Mouse (Mus musculus): ENCODE data around the gene Rnf208. TPM values are rescaled to one million over a fixed set of nuclear protein-coding genes. Genes with fewer than 3 reads are reported as not detected.

Rnf208 gene
- 0.22 TPM for polyA plus RNA-seq (2012; fragmentation: generic; extraction: Trizol)
- long read RNA-seq, experiment 1, result 0 reads
- long read RNA-seq, experiment 2, result 0 reads

GRCm38 (mm10) chr2:25242101-25242506 is at the start of gene Rnf208, which contains the start of gene Cysrt1:
Gene Rnf208 (plus strand): TSS chr2:25242255.
Gene Cysrt1 (minus strand): TSS chr2:25242452.
- Histone ChIP-seq H3K79me3 (ENCODE audit: low read depth) (no peaks in the 10 kb centered on the region), H3ac (ENCODE audit: control insufficient read depth, insufficient read length, low read depth) (no peak within 1 kb of the TSS), H3K4me3 (ENCODE audit: insufficient read depth, poor library complexity, severe bottlenecking) (no peak within 1 kb of the TSS), H3K36me3 (ENCODE audit: control insufficient read depth, insufficient read depth) (peaks cover 5% of the 10 kb centered on the region), H3K79me2 (ENCODE audit: control insufficient read depth, insufficient read depth) (no peaks in the 10 kb centered on the region), H3K27me3 (ENCODE audit: control insufficient read depth, insufficient read depth, insufficient read length) (peaks cover 24% of the 10 kb centered on the region)
- TF ChIP-seq CTCF (IDR thresholded peaks at IDR 0.05; ENCODE audit: control insufficient read depth, insufficient read depth, insufficient read length), result no peak
- no peak for TF ChIP-seq MYOG (IDR thresholded peaks at IDR 0.05; ENCODE audit: control insufficient read depth, extremely low read depth, insufficient read length)
- TF ChIP-seq MYOD1 (IDR thresholded peaks at IDR 0.05; ENCODE audit: control insufficient read depth, insufficient read length, low read depth), result no peak
- no peak for TF ChIP-seq FOSL1 (IDR thresholded peaks at IDR 0.05; ENCODE audit: insufficient read depth, low read length, poor library complexity, severe bottlenecking)
- TF ChIP-seq CEBPB (IDR thresholded peaks at IDR 0.05; ENCODE audit: low read depth), result no peak
- no peak for TF ChIP-seq MAX (IDR thresholded peaks at IDR 0.05)
- no peak for TF ChIP-seq USF1 (IDR thresholded peaks at IDR 0.05; ENCODE audit: low read depth)

DNA sequence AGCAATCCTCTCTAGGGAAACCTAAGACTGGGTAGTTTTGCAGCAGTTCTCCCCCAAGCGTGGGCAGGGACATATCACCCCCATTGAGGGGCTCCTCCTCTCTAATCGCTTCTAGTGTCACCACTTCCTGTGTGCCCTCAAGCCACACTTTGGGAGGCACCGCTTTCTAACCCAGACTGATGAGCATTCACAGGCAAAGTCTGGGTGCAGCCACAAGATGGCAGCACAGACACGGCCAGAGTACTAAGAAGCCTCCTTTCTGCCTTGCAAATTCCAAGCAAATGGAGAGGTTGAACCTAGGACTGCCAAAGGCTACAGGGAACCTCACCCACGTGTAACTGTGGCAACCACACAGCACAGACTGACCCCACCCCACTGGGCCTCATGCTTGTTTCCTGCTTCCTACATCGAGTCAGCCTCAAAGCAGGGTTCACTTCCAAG is 48.7 kb upstream of the Rnf208 start:
- Histone ChIP-seq H3K79me3 (ENCODE audit: low read depth) (peaks cover 3% of the 10 kb centered on the region), H3K4me3 (ENCODE audit: insufficient read depth, poor library complexity, severe bottlenecking) (no peak overlapping the region), H3K79me2 (ENCODE audit: control insufficient read depth, insufficient read depth) (peaks cover 30% of the 10 kb centered on the region), H3ac (ENCODE audit: control insufficient read depth, insufficient read length, low read depth) (peak overlapping the region; percentile 2), H3K36me3 (ENCODE audit: control insufficient read depth, insufficient read depth) (peaks cover 12% of the 10 kb centered on the region), H3K27me3 (ENCODE audit: control insufficient read depth, insufficient read depth, insufficient read length) (no peaks in the 10 kb centered on the region)
- TF ChIP-seq MYOG (IDR thresholded peaks at IDR 0.05; ENCODE audit: control insufficient read depth, extremely low read depth, insufficient read length), result no peak
- TF ChIP-seq CTCF (IDR thresholded peaks at IDR 0.05; ENCODE audit: control insufficient read depth, insufficient read depth, insufficient read length), result peak; percentile 86
- TF ChIP-seq MYOD1 (IDR thresholded peaks at IDR 0.05; ENCODE audit: control insufficient read depth, insufficient read length, low read depth), result no peak

DNA sequence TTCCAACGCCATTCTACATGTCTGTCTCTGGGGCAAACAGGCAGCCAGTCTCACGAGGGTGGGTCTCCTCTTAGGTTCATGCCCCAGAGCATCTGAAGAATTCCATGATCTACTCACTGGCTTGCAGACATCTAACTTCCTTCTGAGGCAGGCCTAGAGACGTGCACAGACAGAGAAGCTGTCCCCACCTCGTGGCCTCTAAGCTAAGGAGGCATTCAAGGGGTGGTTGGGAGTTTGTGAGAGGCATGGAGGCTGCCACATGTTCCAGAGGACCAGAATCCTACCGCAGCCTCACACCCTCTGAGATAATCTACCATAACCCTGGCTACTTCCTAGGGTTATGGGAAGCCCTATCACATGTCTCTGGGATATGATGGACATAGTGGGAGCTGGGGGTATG is 48.0 kb upstream of the Rnf208 start:
- peaks cover 12% of the 10 kb centered on the region for H3K36me3 ChIP-seq (ENCODE audit: control insufficient read depth, insufficient read depth)
- TF ChIP-seq USF1 (IDR thresholded peaks at IDR 0.05; ENCODE audit: low read depth) (no peak), CEBPB (IDR thresholded peaks at IDR 0.05; ENCODE audit: low read depth) (no peak), MYOD1 (IDR thresholded peaks at IDR 0.05; ENCODE audit: control insufficient read depth, insufficient read length, low read depth) (no peak)

GRCm38 (mm10) chr2:25194486-25195171 is 47.4 kb upstream of the Rnf208 start:
- H3K27me3 ChIP-seq (ENCODE audit: control insufficient read depth, insufficient read depth, insufficient read length), result no peaks in the 10 kb centered on the region
- peaks cover 14% of the 10 kb centered on the region for H3K36me3 ChIP-seq (ENCODE audit: control insufficient read depth, insufficient read depth)
- peak overlapping the region; percentile 14 for H3ac ChIP-seq (ENCODE audit: control insufficient read depth, insufficient read length, low read depth)
- peaks cover 30% of the 10 kb centered on the region for H3K79me2 ChIP-seq (ENCODE audit: control insufficient read depth, insufficient read depth)
- TF ChIP-seq MAX (IDR thresholded peaks at IDR 0.05), result no peak
- no peak for TF ChIP-seq FOSL1 (IDR thresholded peaks at IDR 0.05; ENCODE audit: insufficient read depth, low read length, poor library complexity, severe bottlenecking)
- no peak for TF ChIP-seq USF1 (IDR thresholded peaks at IDR 0.05; ENCODE audit: low read depth)
- TF ChIP-seq MYOD1 (IDR thresholded peaks at IDR 0.05; ENCODE audit: control insufficient read depth, insufficient read length, low read depth), result no peak
- TF ChIP-seq MYOG (IDR thresholded peaks at IDR 0.05; ENCODE audit: control insufficient read depth, extremely low read depth, insufficient read length), result no peak
- no peak for TF ChIP-seq CTCF (IDR thresholded peaks at IDR 0.05; ENCODE audit: control insufficient read depth, insufficient read depth, insufficient read length)
- no peak for TF ChIP-seq CEBPB (IDR thresholded peaks at IDR 0.05; ENCODE audit: low read depth)
- no peak overlapping the region for H3K4me3 ChIP-seq (ENCODE audit: insufficient read depth, poor library complexity, severe bottlenecking)
- H3K79me3 ChIP-seq (ENCODE audit: low read depth), result peaks cover 3% of the 10 kb centered on the region

More for the DNA sequence above, 48.0 kb upstream of the Rnf208 start:
- Histone ChIP-seq H3K79me3 (ENCODE audit: low read depth) (peaks cover 3% of the 10 kb centered on the region), H3K79me2 (ENCODE audit: control insufficient read depth, insufficient read depth) (peaks cover 30% of the 10 kb centered on the region), H3K27me3 (ENCODE audit: control insufficient read depth, insufficient read depth, insufficient read length) (no peaks in the 10 kb centered on the region), H3ac (ENCODE audit: control insufficient read depth, insufficient read length, low read depth) (no peak overlapping the region), H3K4me3 (ENCODE audit: insufficient read depth, poor library complexity, severe bottlenecking) (no peak overlapping the region)

GRCm38 (mm10) chr2:25195211-25196156 is 46.6 kb upstream of the Rnf208 start:
- Histone ChIP-seq H3K27me3 (ENCODE audit: control insufficient read depth, insufficient read depth, insufficient read length) (no peaks in the 10 kb centered on the region), H3K36me3 (ENCODE audit: control insufficient read depth, insufficient read depth) (peaks cover 22% of the 10 kb centered on the region), H3ac (ENCODE audit: control insufficient read depth, insufficient read length, low read depth) (peak overlapping the region; percentile 41), H3K4me3 (ENCODE audit: insufficient read depth, poor library complexity, severe bottlenecking) (peak overlapping the region; percentile 25), H3K79me3 (ENCODE audit: low read depth) (peaks cover 3% of the 10 kb centered on the region), H3K79me2 (ENCODE audit: control insufficient read depth, insufficient read depth) (peaks cover 30% of the 10 kb centered on the region)
- no peak for TF ChIP-seq MAX (IDR thresholded peaks at IDR 0.05)
- TF ChIP-seq MYOG (IDR thresholded peaks at IDR 0.05; ENCODE audit: control insufficient read depth, extremely low read depth, insufficient read length), result no peak
- no peak for TF ChIP-seq CEBPB (IDR thresholded peaks at IDR 0.05; ENCODE audit: low read depth)
- no peak for TF ChIP-seq MYOD1 (IDR thresholded peaks at IDR 0.05; ENCODE audit: control insufficient read depth, insufficient read length, low read depth)
- no peak for TF ChIP-seq FOSL1 (IDR thresholded peaks at IDR 0.05; ENCODE audit: insufficient read depth, low read length, poor library complexity, severe bottlenecking)
- TF ChIP-seq USF1 (IDR thresholded peaks at IDR 0.05; ENCODE audit: low read depth), result no peak
- TF ChIP-seq CTCF (IDR thresholded peaks at IDR 0.05; ENCODE audit: control insufficient read depth, insufficient read depth, insufficient read length), result no peak

Measured in C2C12 (cell line).